Mouse (Mus musculus): Measurements from ENCODE around the gene Bbs9. TPM values are rescaled to one million over a fixed set of nuclear protein-coding genes. Genes with fewer than 3 reads are reported as not detected.

Gene Bbs9
- total RNA-seq, 1 experiment = 10.3 TPM

DNA sequence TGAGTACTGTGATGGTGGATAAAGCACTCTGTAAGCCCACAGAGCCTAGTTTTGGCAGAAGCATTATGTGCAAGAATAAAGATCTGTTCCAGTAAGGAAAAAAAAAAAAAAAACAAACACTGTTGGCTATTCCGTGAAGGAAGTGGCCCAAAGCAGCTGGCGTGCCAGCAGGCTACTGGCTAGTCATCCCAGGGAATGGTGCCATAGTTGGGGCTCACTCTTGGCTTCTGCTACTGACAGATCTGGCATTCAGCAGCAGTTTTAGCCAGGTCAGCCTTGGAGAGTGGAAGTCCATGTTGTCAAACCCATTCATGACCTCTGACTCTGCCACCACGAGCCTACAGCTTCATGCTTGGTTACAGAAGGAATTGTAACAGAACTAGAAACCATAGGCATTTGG lies 13.6 kb upstream of the Bbs9 start:
- no peaks in the 10 kb centered on the region for H3K9me3 ChIP-seq (ENCODE audit: control insufficient read depth, insufficient read depth, low read depth, low read length)
- H3K4me3 ChIP-seq (ENCODE audit: insufficient read depth in 1 of 2, low read depth in 1 of 2, low read length in 2 of 2, poor library complexity in 1 of 2, severe bottlenecking in 1 of 2) = no peak overlapping the region
- no peak for DNase-seq (ENCODE audit: low read depth, low spot score)
- no peak overlapping the region for H3K27ac ChIP-seq (ENCODE audit: insufficient read depth, low read depth, low read length, poor library complexity, severe bottlenecking)
- H3K4me1 ChIP-seq (ENCODE audit: control insufficient read depth in 2 of 2, insufficient read depth in 2 of 2, low read length in 2 of 2, poor library complexity in 1 of 2) = 0 out of 4 replicates have a peak, but pooled peaks cover 0 to 2% of the 10 kb centered on the region in 2 experiments
- TF ChIP-seq ZNF384 (IDR thresholded peaks at IDR 0.05; ENCODE audit: low read depth, low read length) (no peak), ZC3H11A (IDR thresholded peaks at IDR 0.05; ENCODE audit: borderline replicate concordance, low read depth, low read length) (no peak), CHD2 (IDR thresholded peaks at IDR 0.05; ENCODE audit: low read depth, low read length) (no peak), MAFK (IDR thresholded peaks at IDR 0.05; ENCODE audit: insufficient read depth, low read depth, low read length) (no peak), HCFC1 (IDR thresholded peaks at IDR 0.05; ENCODE audit: borderline replicate concordance, insufficient read depth, low read length) (no peak)
- in situ Hi-C loops (cut with MboI; ENCODE audit: low sequenced_read_pairs in 2 of 2, unreplicated experiment in 2 of 2) = no loop called here
- no peak overlapping the region for H3K9ac ChIP-seq (ENCODE audit: insufficient read depth, low read depth, low read length, poor library complexity, severe bottlenecking)
- peaks cover 4% of the 10 kb centered on the region; the same call in 1 of the 2 replicates for H3K36me3 ChIP-seq (ENCODE audit: control insufficient read depth, insufficient read depth, low read length, poor library complexity, severe bottlenecking)

DNA sequence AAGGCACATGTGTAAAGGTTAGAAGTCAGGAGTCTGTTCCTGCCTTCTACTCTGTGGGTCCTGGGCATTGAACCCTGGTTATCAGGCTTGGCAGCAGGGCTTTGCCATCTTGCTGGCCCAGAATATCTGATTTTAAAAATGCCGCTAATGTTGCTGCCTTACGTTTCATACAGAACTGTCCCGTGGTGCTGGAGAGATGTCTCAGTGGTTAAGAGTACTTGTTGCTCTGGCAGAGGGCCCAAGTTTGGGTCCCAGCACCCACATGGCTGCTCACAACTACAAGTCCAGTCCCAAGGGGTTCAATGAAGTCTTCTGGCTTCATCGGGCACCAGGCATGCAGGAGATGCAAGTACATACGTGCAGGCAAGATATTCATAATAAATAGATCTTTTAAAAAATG lies 9.3 kb upstream of the Bbs9 start:
- TF ChIP-seq ZNF384 (IDR thresholded peaks at IDR 0.05; ENCODE audit: low read depth, low read length) = no peak
- TF ChIP-seq HCFC1 (IDR thresholded peaks at IDR 0.05; ENCODE audit: borderline replicate concordance, insufficient read depth, low read length) = no peak
- no peak for TF ChIP-seq MAFK (IDR thresholded peaks at IDR 0.05; ENCODE audit: insufficient read depth, low read depth, low read length)
- no peak for TF ChIP-seq CHD2 (IDR thresholded peaks at IDR 0.05; ENCODE audit: low read depth, low read length)
- no peak for TF ChIP-seq ZC3H11A (IDR thresholded peaks at IDR 0.05; ENCODE audit: borderline replicate concordance, low read depth, low read length)
- Histone ChIP-seq H3K9me3 (ENCODE audit: control insufficient read depth, insufficient read depth, low read depth, low read length) (no peaks in the 10 kb centered on the region), H3K4me1 (ENCODE audit: control insufficient read depth in 2 of 2, insufficient read depth in 2 of 2, low read length in 2 of 2, poor library complexity in 1 of 2) (peaks cover 4 to 6% of the 10 kb centered on the region in 2 experiments; a peak in 1 of 4 replicates), H3K36me3 (ENCODE audit: control insufficient read depth, insufficient read depth, low read length, poor library complexity, severe bottlenecking) (no peaks in the 10 kb centered on the region; the same call in 1 of the 2 replicates), H3K4me3 (ENCODE audit: insufficient read depth in 1 of 2, low read depth in 1 of 2, low read length in 2 of 2, poor library complexity in 1 of 2, severe bottlenecking in 1 of 2) (no peak overlapping the region), H3K9ac (ENCODE audit: insufficient read depth, low read depth, low read length, poor library complexity, severe bottlenecking) (no peak overlapping the region), H3K27ac (ENCODE audit: insufficient read depth, low read depth, low read length, poor library complexity, severe bottlenecking) (no peak overlapping the region)
- no peak for DNase-seq (ENCODE audit: low read depth, low spot score)
- in situ Hi-C loops (cut with MboI; ENCODE audit: low sequenced_read_pairs in 2 of 2, unreplicated experiment in 2 of 2) = no loop called here

DNA sequence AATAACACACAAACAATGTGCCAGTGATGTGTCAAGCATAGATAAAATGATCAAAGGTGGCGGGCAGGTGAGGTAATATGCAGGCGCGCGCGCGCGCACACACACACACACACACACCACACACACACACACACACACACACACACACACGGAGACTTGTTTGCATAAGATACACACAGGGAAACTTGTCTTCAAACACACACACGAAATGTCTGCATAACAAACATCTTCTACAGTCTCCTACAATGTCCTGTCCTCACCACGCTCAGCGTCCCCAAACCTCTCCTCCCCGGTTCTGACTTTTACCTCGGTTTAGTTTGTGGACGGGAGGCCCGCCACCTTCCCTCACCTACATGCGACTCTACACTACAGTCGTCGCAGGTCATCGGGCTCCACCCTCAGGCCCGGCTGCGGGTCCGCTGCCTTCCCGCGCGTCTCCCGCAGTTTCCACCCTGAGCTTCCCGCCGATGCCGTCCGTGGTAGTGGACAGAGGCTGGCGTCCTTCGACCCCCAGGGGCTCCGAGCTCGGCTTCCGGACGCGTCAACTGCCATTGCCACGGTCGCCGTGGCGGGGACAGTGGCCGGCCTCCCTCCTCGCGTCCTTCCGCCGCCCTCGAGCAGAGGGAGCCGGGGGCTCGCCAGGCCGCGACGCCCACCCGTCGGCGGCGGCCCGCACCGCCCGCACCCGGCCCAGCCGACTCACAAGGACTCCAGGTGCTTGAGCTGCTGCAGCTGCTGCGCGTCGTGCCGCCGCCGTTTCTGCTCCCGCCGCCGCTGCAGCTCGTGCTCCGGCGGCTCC lies 7.9 kb upstream of the Bbs9 start:
- in situ Hi-C loops (cut with MboI; ENCODE audit: low sequenced_read_pairs in 2 of 2, unreplicated experiment in 2 of 2) = no loop called here
- DNase-seq (ENCODE audit: low read depth, low spot score) = peak; percentile 29
- TF ChIP-seq MAFK (IDR thresholded peaks at IDR 0.05; ENCODE audit: insufficient read depth, low read depth, low read length) (no peak), HCFC1 (IDR thresholded peaks at IDR 0.05; ENCODE audit: borderline replicate concordance, insufficient read depth, low read length) (0 out of 2 replicates have a peak, but pooled peaks have one; percentile 20), ZNF384 (IDR thresholded peaks at IDR 0.05; ENCODE audit: low read depth, low read length) (no peak), CHD2 (IDR thresholded peaks at IDR 0.05; ENCODE audit: low read depth, low read length) (no peak), ZC3H11A (IDR thresholded peaks at IDR 0.05; ENCODE audit: borderline replicate concordance, low read depth, low read length) (no peak)
- peak overlapping the region; percentile 90 for H3K9ac ChIP-seq (ENCODE audit: insufficient read depth, low read depth, low read length, poor library complexity, severe bottlenecking)
- no peaks in the 10 kb centered on the region; the same call in 1 of the 2 replicates for H3K36me3 ChIP-seq (ENCODE audit: control insufficient read depth, insufficient read depth, low read length, poor library complexity, severe bottlenecking)
- no peaks in the 10 kb centered on the region for H3K9me3 ChIP-seq (ENCODE audit: control insufficient read depth, insufficient read depth, low read depth, low read length)
- peak overlapping the region; percentile 78 to 92 for H3K4me3 ChIP-seq (ENCODE audit: insufficient read depth in 1 of 2, low read depth in 1 of 2, low read length in 2 of 2, poor library complexity in 1 of 2, severe bottlenecking in 1 of 2)
- H3K27ac ChIP-seq (ENCODE audit: insufficient read depth, low read depth, low read length, poor library complexity, severe bottlenecking) = no peak overlapping the region
- peaks cover 4 to 6% of the 10 kb centered on the region in 2 experiments; a peak in 1 of 4 replicates for H3K4me1 ChIP-seq (ENCODE audit: control insufficient read depth in 2 of 2, insufficient read depth in 2 of 2, low read length in 2 of 2, poor library complexity in 1 of 2)

DNA sequence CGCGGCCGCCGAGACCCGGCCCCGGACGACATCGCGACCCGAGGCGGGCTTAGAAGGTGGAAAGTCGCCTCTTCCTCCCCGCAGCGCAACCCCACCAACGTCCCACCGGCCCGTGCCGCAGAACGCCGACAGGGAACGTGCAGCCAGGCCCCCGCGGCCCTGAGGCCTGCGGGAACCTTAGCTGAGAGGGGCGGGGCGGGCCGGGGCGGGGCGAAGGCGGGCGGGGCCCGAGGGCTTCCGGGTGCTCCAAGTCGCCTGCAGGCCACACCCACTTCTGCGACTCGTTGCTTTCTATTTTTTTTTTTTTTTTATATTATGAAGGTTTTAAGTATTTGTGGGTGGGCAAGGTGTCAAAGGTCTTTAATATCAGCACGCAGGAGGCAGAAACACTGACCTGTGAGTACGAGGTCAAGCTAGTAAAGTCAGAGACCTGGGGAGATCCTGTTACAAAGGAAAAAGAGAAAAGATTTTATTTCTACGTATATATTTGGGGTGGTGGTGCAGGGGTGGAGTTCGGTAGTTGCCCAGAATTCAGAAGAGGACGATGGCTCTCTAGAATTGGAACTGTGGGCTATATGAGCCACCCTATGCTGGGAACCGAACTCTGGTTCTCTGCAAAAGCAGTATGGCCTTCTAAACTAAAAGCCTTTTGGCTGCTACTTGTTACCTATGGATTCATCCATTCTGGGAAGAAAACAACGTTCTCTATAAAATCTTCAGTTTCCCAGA lies 7.2 kb upstream of the Bbs9 start:
- no peaks in the 10 kb centered on the region; the same call in 1 of the 2 replicates for H3K36me3 ChIP-seq (ENCODE audit: control insufficient read depth, insufficient read depth, low read length, poor library complexity, severe bottlenecking)
- in situ Hi-C loops (cut with MboI; ENCODE audit: low sequenced_read_pairs in 2 of 2, unreplicated experiment in 2 of 2) = no loop called here
- H3K4me1 ChIP-seq (ENCODE audit: control insufficient read depth in 2 of 2, insufficient read depth in 2 of 2, low read length in 2 of 2, poor library complexity in 1 of 2) = peaks cover 4 to 6% of the 10 kb centered on the region in 2 experiments; a peak in 1 of 4 replicates
- no peaks in the 10 kb centered on the region for H3K9me3 ChIP-seq (ENCODE audit: control insufficient read depth, insufficient read depth, low read depth, low read length)
- no peak overlapping the region for H3K27ac ChIP-seq (ENCODE audit: insufficient read depth, low read depth, low read length, poor library complexity, severe bottlenecking)
- peak; percentile 68 for DNase-seq (ENCODE audit: low read depth, low spot score)
- H3K4me3 ChIP-seq (ENCODE audit: insufficient read depth in 1 of 2, low read depth in 1 of 2, low read length in 2 of 2, poor library complexity in 1 of 2, severe bottlenecking in 1 of 2) = peak overlapping the region; percentile 78 to 92
- TF ChIP-seq CHD2 (IDR thresholded peaks at IDR 0.05; ENCODE audit: low read depth, low read length) = no peak
- peak; percentile 91 for TF ChIP-seq ZNF384 (IDR thresholded peaks at IDR 0.05; ENCODE audit: low read depth, low read length)
- H3K9ac ChIP-seq (ENCODE audit: insufficient read depth, low read depth, low read length, poor library complexity, severe bottlenecking) = peak overlapping the region; percentile 90

Data from ES-E14 (cell line).